Mouse (Mus musculus) E14TG2a.4 (cell line): ENCODE measurements around the gene Phf19.
A peak's percentile ranks its signal among the peaks of the same experiment; 100 is the strongest.

Experiments
- H3K27me3 ChIP-seq: 2 replicates; pipeline ENCODE4 v1.6.1; 2014; ENCODE audit warnings: low read length, control low read depth; ENCODE audit not compliant: insufficient read depth
- H3K36me3 ChIP-seq: 2 replicates; pipeline ENCODE4 v1.6.1; 2014; ENCODE audit warnings: low read length, control low read depth; ENCODE audit not compliant: insufficient read depth
- H3K4me1 ChIP-seq: replicated peaks from 2 replicates; pipeline ENCODE4 v1.6.1; 2014; ENCODE audit warnings: low read depth, low read length, control low read depth
- H3K4me3 ChIP-seq: replicated peaks from 2 replicates; pipeline ENCODE4 v1.5.1; 2014; ENCODE audit warnings: mild to moderate bottlenecking, low read length
- H3K9me3 ChIP-seq: 2 replicates; pipeline ENCODE4 v1.6.1; 2014; ENCODE audit warnings: low read length, control low read depth
- CTCF ChIP-seq: conservative IDR thresholded peaks from 2 replicates; pipeline ENCODE4 v1.5.1; 2014; ENCODE audit warnings: low read length
- NANOG ChIP-seq: IDR thresholded peaks from 2 replicates; pipeline ENCODE4 v1.6.1; 2014; ENCODE audit warnings: borderline replicate concordance, low read length, mixed read lengths
- POU5F1 ChIP-seq: IDR thresholded peaks from 2 replicates; pipeline ENCODE4 v1.6.1; 2014; ENCODE audit warnings: low read length, borderline replicate concordance

Phf19 gene

GRCm38 (mm10) chr2:34874816-34875345 is 38.9 kb downstream of the Phf19 start, which contains the start of gene Psmd5:
TSS of gene Psmd5 (minus strand) at chr2:34874968.
- Histone ChIP-seq H3K4me1 (peaks cover 37% of the 10 kb centered on the region), H3K27me3 (peaks cover 16% of the 10 kb centered on the region), H3K4me3 (peak within 1 kb of the TSS; percentile 78), H3K9me3 (no peaks in the 10 kb centered on the region), H3K36me3 (no peaks in the 10 kb centered on the region)
- TF ChIP-seq NANOG (no peak), CTCF (no peak), POU5F1 (no peak)

- Histone ChIP-seq H3K9me3 (no peaks in the 10 kb centered on the region), H3K4me3 (peak within 1 kb of the TSS; percentile 78), H3K36me3 (no peaks in the 10 kb centered on the region), H3K4me1 (peaks cover 42% of the 10 kb centered on the region), H3K27me3 (peaks cover 15% of the 10 kb centered on the region)
- TF ChIP-seq NANOG: no peak
- TF ChIP-seq POU5F1: no peak
- no peak for TF ChIP-seq CTCF
Observed at GRCm38 (mm10) chr2:34874271-34874670, 39.6 kb downstream of the Phf19 start, which contains the start of gene Cutal. TSS of gene Cutal (plus strand) at chr2:34874396.

GRCm38 (mm10) chr2:34870520-34871474 is 43.0 kb downstream of the Phf19 start:
- TF ChIP-seq CTCF (no peak), POU5F1 (no peak), NANOG (no peak)
- Histone ChIP-seq H3K9me3 (no peaks in the 10 kb centered on the region), H3K36me3 (peaks cover 29% of the 10 kb centered on the region), H3K4me3 (peak overlapping the region; percentile 99), H3K4me1 (peaks cover 48% of the 10 kb centered on the region), H3K27me3 (peaks cover 8% of the 10 kb centered on the region)

- Histone ChIP-seq H3K27me3 (peaks cover 4% of the 10 kb centered on the region; the same call in 1 of the 2 replicates), H3K4me3 (peak overlapping the region; percentile 99), H3K9me3 (no peaks in the 10 kb centered on the region), H3K36me3 (peaks cover 40% of the 10 kb centered on the region), H3K4me1 (peaks cover 45% of the 10 kb centered on the region)
- TF ChIP-seq CTCF: no peak
- no peak for TF ChIP-seq NANOG
- TF ChIP-seq POU5F1: no peak
Observed at GRCm38 (mm10) chr2:34869680-34870079, 44.1 kb downstream of the Phf19 start.

GRCm38 (mm10) chr2:34857728-34858127 is 56.1 kb downstream of the Phf19 start:
- TF ChIP-seq CTCF (no peak), POU5F1 (no peak), NANOG (no peak)
- Histone ChIP-seq H3K27me3 (no peaks in the 10 kb centered on the region), H3K4me3 (no peak overlapping the region), H3K9me3 (no peaks in the 10 kb centered on the region), H3K4me1 (no peaks in the 10 kb centered on the region), H3K36me3 (peaks cover 94% of the 10 kb centered on the region)

- Histone ChIP-seq H3K4me1 (no peaks in the 10 kb centered on the region), H3K27me3 (no peaks in the 10 kb centered on the region), H3K4me3 (no peak overlapping the region), H3K9me3 (no peaks in the 10 kb centered on the region), H3K36me3 (peaks cover 100% of the 10 kb centered on the region)
- TF ChIP-seq NANOG (no peak), CTCF (peak; percentile 42)
Observed at GRCm38 (mm10) chr2:34855265-34855664, 58.6 kb downstream of the Phf19 start.

- Histone ChIP-seq H3K27me3 (no peaks in the 10 kb centered on the region), H3K36me3 (peaks cover 37% of the 10 kb centered on the region), H3K4me3 (no peak overlapping the region), H3K4me1 (peaks cover 7% of the 10 kb centered on the region), H3K9me3 (no peaks in the 10 kb centered on the region)
- TF ChIP-seq CTCF (no peak), POU5F1 (no peak), NANOG (no peak)
Observed at GRCm38 (mm10) chr2:34847702-34848101, 66.1 kb downstream of the Phf19 start.
